Mouse (Mus musculus) cerebellum, postnatal 25 days (tissue): ENCODE measurements at regions not wholly inside any gene's neighbourhood (a gene's known extent, or its start where the extent isn't known, plus 50 kb on each side); places are given as distances from the start of the nearest gene placed in this dataset.

Source experiments
- DNase-seq, 2 experiments: peaks; one replicate each; pipeline ENCODE4 v3.0.0; 2021; ENCODE audit warnings: mixed read lengths in 2 of 2

- DNase-seq, result peak in 1 of 2 experiments; percentile 18
These were observed 60.1 kb upstream of the Abcb5 start for GRCm38 (mm10) chr12:119026311-119026710.

GRCm38 (mm10) chr12:119024063-119024462, 57.8 kb upstream of the Abcb5 start:
- DNase-seq, result no peak
